Mouse (Mus musculus) liver, embryonic 14.5 days (tissue): ENCODE data around the gene Asic1.

Experiments
- CTCF ChIP-seq: IDR thresholded peaks from 2 replicates; pipeline ENCODE4 v1.5.1; 2016; ENCODE audit warnings: antibody characterized with exemption, low read depth, control low read depth
- EP300 ChIP-seq: IDR thresholded peaks from 2 replicates; pipeline ENCODE4 v1.6.1; 2016; ENCODE audit warnings: antibody characterized with exemption, low read depth

GRCm38 (mm10) chr15:99735631-99736030, 65.5 kb downstream of the Asic1 start:
- no peak for TF ChIP-seq CTCF
- no peak for TF ChIP-seq EP300
